Mouse (Mus musculus) layer of hippocampus, adult 18-20 months (tissue): Measurements from ENCODE around the gene Shisa8. TPM values are rescaled to one million over a fixed set of nuclear protein-coding genes. Genes with fewer than 3 reads are reported as not detected.

Experiments used
- DNase-seq, 2 experiments: peaks; one replicate each; pipeline ENCODE4 v3.0.0; 2022; ENCODE audit warnings: low spot score in 2 of 2
- total RNA-seq, 2 experiments: library from RNA; stranded (reverse); gene quantifications; 2 replicates each; pipeline ENCODE4 v1.2.3; 2021

Shisa8 gene
- total RNA-seq, 2 experiments from 2014 or later: 1.4 to 1.9 TPM

- DNase-seq: no peak
These were observed 30.3 kb downstream of the Shisa8 start for GRCm38 (mm10) chr15:82182311-82182710.

GRCm38 (mm10) chr15:82181131-82181530 lies 31.5 kb downstream of the Shisa8 start:
- no peak for DNase-seq

- DNase-seq: no peak
These were observed 34.8 kb downstream of the Shisa8 start for GRCm38 (mm10) chr15:82177743-82178290.

GRCm38 (mm10) chr15:82175091-82175490 lies 37.5 kb downstream of the Shisa8 start:
- no peak for DNase-seq

- DNase-seq: no peak
These were observed 40.0 kb downstream of the Shisa8 start for GRCm38 (mm10) chr15:82172648-82173047.

- DNase-seq: no peak
These were observed 41.9 kb downstream of the Shisa8 start for GRCm38 (mm10) chr15:82170437-82171377.

- DNase-seq: no peak
These were observed 42.9 kb downstream of the Shisa8 start for GRCm38 (mm10) chr15:82169671-82170070.

GRCm38 (mm10) chr15:82167201-82168168 lies 45.1 kb downstream of the Shisa8 start:
- no peak for DNase-seq

- DNase-seq: no peak
These were observed 46.1 kb downstream of the Shisa8 start for GRCm38 (mm10) chr15:82166240-82167100.

- DNase-seq: peak; percentile 59 to 88
These were observed 47.0 kb downstream of the Shisa8 start for GRCm38 (mm10) chr15:82165332-82166239.

GRCm38 (mm10) chr15:82164496-82164895 lies 48.1 kb downstream of the Shisa8 start:
- no peak for DNase-seq

GRCm38 (mm10) chr15:82164061-82164399 lies 48.6 kb downstream of the Shisa8 start:
- no peak for DNase-seq

- no peak for DNase-seq
These were observed 49.1 kb downstream of the Shisa8 start for GRCm38 (mm10) chr15:82163356-82164060.

GRCm38 (mm10) chr15:82161965-82162600 lies 50.5 kb downstream of the Shisa8 start:
- DNase-seq: no peak

GRCm38 (mm10) chr15:82160731-82161640 lies 51.6 kb downstream of the Shisa8 start:
- DNase-seq: no peak

- DNase-seq: no peak
These were observed 53.1 kb downstream of the Shisa8 start for GRCm38 (mm10) chr15:82159471-82159870.
